Mouse (Mus musculus) bone marrow, adult 2 months (tissue): Measurements from ENCODE around the gene Actl7b.

Experiments
- CTCF ChIP-seq: fragments of 200-500 bp; IDR thresholded peaks from 2 replicates; pipeline ENCODE4 v1.5.1; 2011; ENCODE audit warnings: low read length, control low read depth; ENCODE audit not compliant: control insufficient read depth, insufficient read depth
- POLR2A ChIP-seq: fragments of 200-500 bp; IDR thresholded peaks from 2 replicates; pipeline ENCODE4 v1.6.1; 2011; ENCODE audit warnings: low read depth, mild to moderate bottlenecking, control low read depth, low read length, borderline replicate concordance; ENCODE audit not compliant: control insufficient read depth

DNA sequence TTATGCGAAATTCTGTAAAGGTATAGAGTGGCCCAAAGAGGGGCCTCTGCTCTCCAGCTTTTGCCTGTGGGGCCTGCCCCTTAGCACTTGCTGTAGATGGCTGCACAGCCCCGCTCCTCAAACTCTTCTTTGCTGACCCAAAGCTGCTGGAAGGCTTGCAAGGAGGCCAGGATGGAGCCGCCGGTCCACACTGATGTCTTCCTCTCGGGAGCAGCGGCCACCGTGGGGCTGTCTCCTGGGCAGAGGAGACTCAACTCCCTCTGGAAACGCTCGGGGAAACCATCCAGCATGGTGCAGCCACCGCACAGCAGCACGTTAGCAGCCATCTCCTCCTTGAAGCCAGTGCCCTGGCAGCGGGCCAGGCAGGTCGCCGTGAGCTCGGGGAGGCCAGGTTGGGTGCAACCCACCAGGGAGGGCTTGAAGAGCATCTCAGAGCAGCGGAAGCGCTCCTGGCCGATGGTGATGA, 1.2 kb downstream of the Actl7b start, which contains the start of gene Gm26657:
- TF ChIP-seq POLR2A: no peak
- TF ChIP-seq CTCF: no peak
